Mouse (Mus musculus) urinary bladder, postnatal 0 days (tissue): ENCODE data around the gene 6720489N17Rik. TPM values are rescaled to one million over a fixed set of nuclear protein-coding genes. Genes with fewer than 3 reads are reported as not detected.

Experiments used
- microRNA-seq: library from miRNA; unstranded; fragments of <30 nt; microRNA quantifications from one replicate; pipeline ENCODE4, GENCODE M21; 2016
- polyA plus RNA-seq: library from polyadenylated mRNA; unstranded; fragments of >200 nt; fragmentation: Nextera tagmentation; extraction: Ambion mirVana; gene quantifications from 2 replicates; pipeline ENCODE4 v1.2.1, GENCODE M21; 2015

6720489N17Rik gene
- polyA plus RNA-seq, result 8.4 and 8.8 TPM in 2 replicates

GRCm38 (mm10) chr13:62623577-62624276 lies at the start of gene 6720489N17Rik:
TSS of gene 6720489N17Rik (minus strand) at chr13:62624182.

DNA sequence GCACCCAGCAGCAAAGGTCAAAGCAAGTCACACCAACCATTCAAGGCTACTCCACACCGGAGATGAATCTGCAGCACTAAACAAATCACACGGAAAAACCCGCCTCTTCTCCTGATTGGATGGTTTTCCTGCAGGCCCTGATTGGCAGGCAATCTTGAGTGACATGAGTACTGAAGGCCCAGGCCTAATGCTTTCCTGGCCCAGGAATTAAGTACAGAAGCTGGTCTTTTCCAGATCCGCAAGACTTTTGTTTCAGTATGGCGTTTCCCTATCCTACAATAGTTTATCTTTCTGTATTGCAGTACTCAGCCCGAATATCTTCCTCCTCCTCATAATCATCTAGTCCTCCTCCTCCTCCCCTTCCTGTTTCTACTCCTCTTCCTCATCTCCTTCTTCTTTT lies 52.9 kb downstream of the 6720489N17Rik start, which contains the start of gene Zfp934:
Zfp934 (minus strand) TSS at position 101 of the 400 bp plus-strand sequence.

GRCm38 (mm10) chr13:62558189-62559110 lies 65.5 kb downstream of the 6720489N17Rik start, which contains the start of gene Zfp935:
TSS of gene Zfp935 (minus strand) at chr13:62558511.

Small RNA genes within 50 kb of the gene (microRNA-seq; reads per million reads assigned to microRNA genes)
- not detected for gene Gm24020

Other genes starting within 250 kb of the 6720489N17Rik start
- gene Gm3604, start 241.0 kb downstream of the 6720489N17Rik start, polyA plus RNA-seq, result 3.0 and 3.8 TPM in 2 replicates
- 6.9 and 8.2 TPM in 2 replicates for gene Gm49359, start 157.3 kb downstream of the 6720489N17Rik start, polyA plus RNA-seq
- not detected in 2 replicates for gene Zfp935, start 65.7 kb downstream of the 6720489N17Rik start, polyA plus RNA-seq
- 5.9 and 7.5 TPM in 2 replicates for gene Zfp934, start 53.0 kb downstream of the 6720489N17Rik start, polyA plus RNA-seq
- gene Platr25, start 136.5 kb upstream of the 6720489N17Rik start, polyA plus RNA-seq, result 14.8 and 20.0 TPM in 2 replicates
- 3.9 TPM in 2 replicates for gene Gm5141, start 161.6 kb upstream of the 6720489N17Rik start, polyA plus RNA-seq
- 10.0 and 11.2 TPM in 2 replicates for gene Fbp2, start 234.2 kb upstream of the 6720489N17Rik start, polyA plus RNA-seq